Mouse (Mus musculus) small intestine, adult 2 months (tissue): ENCODE measurements around the gene Mindy2.

Source experiments
- CTCF ChIP-seq: fragments of 200-500 bp; IDR thresholded peaks from 2 replicates; pipeline ENCODE4 v1.5.1; 2012; ENCODE audit warnings: low read depth, mild to moderate bottlenecking, control low read depth, inconsistent platforms, low read length, moderate library complexity, mixed read lengths; ENCODE audit not compliant: insufficient replicate concordance, insufficient read length; ENCODE audit errors: extremely low read depth
- POLR2A ChIP-seq: fragments of 200-500 bp; IDR thresholded peaks from 2 replicates; pipeline ENCODE4 v1.6.1; 2012; ENCODE audit warnings: low read depth, mild to moderate bottlenecking, control low read depth, inconsistent platforms, low read length, moderate library complexity

DNA sequence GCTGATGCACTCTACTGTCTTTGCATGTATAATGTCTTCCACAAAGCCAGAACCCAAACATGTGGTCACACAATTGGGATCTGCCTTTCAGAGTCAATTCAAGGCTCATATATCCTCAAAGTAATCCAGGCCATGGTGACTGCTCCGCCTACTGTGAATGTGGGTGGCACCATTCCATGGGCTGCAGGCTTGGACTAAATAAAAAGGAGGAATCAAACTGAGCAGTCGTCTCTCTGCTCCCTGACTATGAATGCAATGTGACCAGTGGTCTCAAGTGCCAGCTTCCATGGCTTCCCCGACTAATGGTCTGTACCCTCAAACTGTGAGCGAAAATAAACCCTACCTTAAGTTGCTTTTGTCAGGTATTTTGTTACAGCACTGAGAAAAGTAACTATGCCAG is 2.5 kb downstream of the Mindy2 start:
- TF ChIP-seq CTCF (no peak), POLR2A (no peak)
